Mouse (Mus musculus) bone marrow, adult 2 months (tissue): ENCODE data around the gene Zswim9.
"Not testable (repeated sequence)": the region's sequence is repeated elsewhere in the genome, so short reads cannot be mapped to it uniquely, and the experiment has no call there.

Source experiments
- CTCF ChIP-seq: fragments of 200-500 bp; IDR thresholded peaks from 2 replicates; pipeline ENCODE4 v1.5.1; 2011; ENCODE audit warnings: low read length, control low read depth; ENCODE audit not compliant: control insufficient read depth, insufficient read depth
- POLR2A ChIP-seq: fragments of 200-500 bp; IDR thresholded peaks from 2 replicates; pipeline ENCODE4 v1.6.1; 2011; ENCODE audit warnings: low read depth, mild to moderate bottlenecking, control low read depth, low read length, borderline replicate concordance; ENCODE audit not compliant: control insufficient read depth

DNA sequence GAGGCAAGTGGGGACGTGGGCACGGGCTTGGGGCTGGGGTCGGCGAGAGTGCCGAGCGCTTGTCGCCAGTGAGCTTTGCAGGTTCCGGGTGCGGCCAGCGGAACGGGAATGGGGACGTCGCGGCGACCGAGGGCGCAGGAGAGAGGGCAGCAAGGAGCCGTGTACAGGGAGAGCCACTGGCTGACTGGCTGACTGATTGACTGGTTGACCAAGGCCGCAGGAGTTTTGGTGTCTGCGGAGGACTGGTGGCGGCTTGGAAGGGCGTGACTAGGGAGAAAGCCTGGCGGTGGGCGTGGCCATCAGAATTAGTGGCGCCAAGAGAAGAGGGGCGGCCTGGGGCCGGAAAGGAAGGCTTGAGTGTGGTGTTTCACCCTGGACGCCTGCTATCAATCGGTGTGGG lies 436 bp upstream of the Zswim9 start:
- not testable (repeated sequence) for TF ChIP-seq POLR2A, CTCF
